Mouse (Mus musculus): ENCODE data around the gene Prdx1. TPM values are rescaled to one million over a fixed set of nuclear protein-coding genes. Genes with fewer than 3 reads are reported as not detected.

The Prdx1 gene
- polyA plus RNA-seq (2014; fragmentation: Illumina TruSeq; extraction: RNeasy Lipid Tissue Mini Kit (QIAGEN cat#74804); ENCODE audit: low read depth, low replicate concordance) = 2,194 TPM

GRCm38 (mm10) chr4:116685402-116686061 lies at the start of gene Prdx1:
Gene Prdx1, plus strand, starts transcription at chr4:116685544.

GRCm38 (mm10) chr4:116650924-116651796 lies 34.2 kb upstream of the Prdx1 start, which contains the start of gene Akr1a1:
Gene Akr1a1, minus strand, starts transcription at chr4:116651680.

DNA sequence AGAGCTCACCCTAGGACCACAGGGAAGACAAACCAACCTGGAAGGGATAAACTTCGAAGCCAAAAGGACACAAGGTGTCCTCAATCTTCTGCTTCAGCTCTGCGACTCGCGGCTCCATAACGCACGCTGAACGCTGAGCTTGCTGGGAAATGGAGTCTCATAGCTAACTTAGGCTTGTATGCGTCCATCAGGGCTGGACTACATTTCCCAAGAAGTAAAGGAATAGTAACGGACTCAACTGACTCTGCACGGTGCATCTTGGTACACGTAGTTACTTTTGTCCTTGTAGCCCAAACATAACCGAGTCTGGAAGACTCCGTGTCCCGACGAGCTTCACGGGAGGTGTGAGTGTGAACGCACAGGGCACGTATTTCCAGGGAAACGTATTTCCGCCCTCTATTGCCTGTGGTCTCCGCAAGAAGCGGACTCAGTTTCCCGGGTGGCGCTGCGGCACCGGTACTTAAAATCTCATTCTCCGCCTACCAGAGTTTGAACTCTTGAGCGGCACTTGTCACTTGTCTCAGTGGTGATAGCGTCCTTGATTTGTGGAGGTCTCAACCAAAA lies 22.9 kb downstream of the Prdx1 start, which contains the start of the genes Mmachc and Ccdc163:
Mmachc (minus strand) TSS at position 206 of the 564 bp plus-strand sequence.
Ccdc163 (plus strand) TSS at position 309 of the 564 bp plus-strand sequence.

GRCm38 (mm10) chr4:116720343-116721097 lies 35.2 kb downstream of the Prdx1 start, which contains the start of gene Tesk2:
Gene Tesk2, plus strand, starts transcription at chr4:116720948.

Other genes with a start within 250 kb of the Prdx1 start
- gene Mast2, start 221.4 kb upstream of the Prdx1 start, polyA plus RNA-seq (2014; fragmentation: Illumina TruSeq; extraction: RNeasy Lipid Tissue Mini Kit (QIAGEN cat#74804); ENCODE audit: low read depth, low replicate concordance) = 42.5 TPM
- gene Ipp, start 178.0 kb upstream of the Prdx1 start, polyA plus RNA-seq (2014; fragmentation: Illumina TruSeq; extraction: RNeasy Lipid Tissue Mini Kit (QIAGEN cat#74804); ENCODE audit: low read depth, low replicate concordance) = 23.9 TPM
- 95.2 TPM for gene Tmem69, start 129.6 kb upstream of the Prdx1 start, polyA plus RNA-seq (2014; fragmentation: Illumina TruSeq; extraction: RNeasy Lipid Tissue Mini Kit (QIAGEN cat#74804); ENCODE audit: low read depth, low replicate concordance)
- gene Gpbp1l1, start 127.9 kb upstream of the Prdx1 start, polyA plus RNA-seq (2014; fragmentation: Illumina TruSeq; extraction: RNeasy Lipid Tissue Mini Kit (QIAGEN cat#74804); ENCODE audit: low read depth, low replicate concordance) = 189 TPM
- 9.0 TPM for gene Ccdc17, start 88.9 kb upstream of the Prdx1 start, polyA plus RNA-seq (2014; fragmentation: Illumina TruSeq; extraction: RNeasy Lipid Tissue Mini Kit (QIAGEN cat#74804); ENCODE audit: low read depth, low replicate concordance)
- 110 TPM for gene Nasp, start 57.6 kb upstream of the Prdx1 start, polyA plus RNA-seq (2014; fragmentation: Illumina TruSeq; extraction: RNeasy Lipid Tissue Mini Kit (QIAGEN cat#74804); ENCODE audit: low read depth, low replicate concordance)
- gene Akr1a1, start 33.9 kb upstream of the Prdx1 start, polyA plus RNA-seq (2014; fragmentation: Illumina TruSeq; extraction: RNeasy Lipid Tissue Mini Kit (QIAGEN cat#74804); ENCODE audit: low read depth, low replicate concordance) = 479 TPM
- gene Mmachc, start 22.9 kb downstream of the Prdx1 start, polyA plus RNA-seq (2014; fragmentation: Illumina TruSeq; extraction: RNeasy Lipid Tissue Mini Kit (QIAGEN cat#74804); ENCODE audit: low read depth, low replicate concordance) = 26.6 TPM
- 26.6 TPM for gene Ccdc163, start 23.0 kb downstream of the Prdx1 start, polyA plus RNA-seq (2014; fragmentation: Illumina TruSeq; extraction: RNeasy Lipid Tissue Mini Kit (QIAGEN cat#74804); ENCODE audit: low read depth, low replicate concordance)
- gene Tesk2, start 35.4 kb downstream of the Prdx1 start, polyA plus RNA-seq (2014; fragmentation: Illumina TruSeq; extraction: RNeasy Lipid Tissue Mini Kit (QIAGEN cat#74804); ENCODE audit: low read depth, low replicate concordance) = 11.3 TPM
- gene Toe1, start 122.1 kb downstream of the Prdx1 start, polyA plus RNA-seq (2014; fragmentation: Illumina TruSeq; extraction: RNeasy Lipid Tissue Mini Kit (QIAGEN cat#74804); ENCODE audit: low read depth, low replicate concordance) = 5.1 TPM
- 1.6 TPM for gene Mutyh, start 122.2 kb downstream of the Prdx1 start, polyA plus RNA-seq (2014; fragmentation: Illumina TruSeq; extraction: RNeasy Lipid Tissue Mini Kit (QIAGEN cat#74804); ENCODE audit: low read depth, low replicate concordance)
- gene Hpdl, start 136.2 kb downstream of the Prdx1 start, polyA plus RNA-seq (2014; fragmentation: Illumina TruSeq; extraction: RNeasy Lipid Tissue Mini Kit (QIAGEN cat#74804); ENCODE audit: low read depth, low replicate concordance) = 0.57 TPM
- gene Zswim5, start 191.8 kb downstream of the Prdx1 start, polyA plus RNA-seq (2014; fragmentation: Illumina TruSeq; extraction: RNeasy Lipid Tissue Mini Kit (QIAGEN cat#74804); ENCODE audit: low read depth, low replicate concordance) = 2.4 TPM

Data from sigmoid colon, adult 10 weeks (tissue).